ENCODE assay signal across 8 mouse cellular contexts in the genomic region with DNA sequence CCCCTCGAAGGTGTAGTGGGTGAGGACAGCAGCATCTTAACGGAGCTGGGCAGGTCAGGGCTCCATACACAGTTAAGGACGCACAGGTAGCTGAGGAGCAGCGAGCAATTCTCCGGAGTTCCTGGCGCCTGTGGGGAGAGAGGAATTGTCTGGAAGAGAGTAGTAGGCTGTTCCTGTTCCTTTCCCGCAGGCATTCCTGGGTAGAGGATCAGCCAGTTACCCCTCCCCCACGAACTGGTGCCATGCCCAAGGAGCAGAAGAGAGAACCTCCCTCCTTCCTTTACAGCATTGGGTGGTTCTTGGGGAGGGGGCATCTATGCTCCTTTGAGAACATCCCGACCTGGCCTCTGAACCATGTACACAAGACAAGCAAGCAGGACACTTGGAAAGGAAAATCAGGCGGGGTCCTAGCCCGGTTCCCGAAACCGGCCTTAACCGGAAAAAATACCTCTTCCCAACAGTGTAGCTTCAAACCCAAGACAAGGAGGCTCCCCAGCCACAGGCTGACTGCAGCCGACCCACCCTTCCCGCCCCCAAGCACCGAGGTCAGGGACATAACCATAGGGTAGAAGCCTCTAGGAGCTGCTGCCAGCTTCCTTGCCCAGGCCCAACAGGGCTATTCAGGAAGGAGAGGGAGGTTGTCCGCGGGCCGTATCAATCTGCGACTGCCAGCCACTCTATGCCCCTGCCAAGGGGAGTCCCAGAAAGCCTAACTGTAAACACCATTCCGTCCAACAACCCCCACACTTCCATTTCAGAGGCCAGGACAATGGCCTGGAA. TPM values are rescaled to one million over a fixed set of nuclear protein-coding genes. Genes with fewer than 3 reads are reported as not detected.
DNase-seq lines count a peak whose midpoint lies in the region; ATAC-seq and TF ChIP-seq lines count a peak whose summit lies in the region.

No protein-coding gene starts in this region.

- no peaks in the 10 kb centered on the region for H3K36me3 ChIP-seq in ES-Bruce4 (ENCODE audit: control insufficient read depth, insufficient read depth, low read length, poor library complexity, severe bottlenecking)
- no peaks in the 10 kb centered on the region for H3K36me3 ChIP-seq in liver, embryonic 14.5 days (replicated peaks; ENCODE audit: control insufficient read depth, insufficient read depth, low read depth)
- H3K36me3 ChIP-seq in small intestine, adult 2 months (ENCODE audit: control insufficient read depth, insufficient read depth, low read length), result no peaks in the 10 kb centered on the region

- TF ChIP-seq CTCF in ES-Bruce4 (IDR thresholded peaks at IDR 0.05; ENCODE audit: low read depth, low read length), result no peak
- TF ChIP-seq CTCF in brain, embryonic 14.5 days (IDR thresholded peaks at IDR 0.05; ENCODE audit: borderline replicate concordance, extremely low read depth, insufficient read depth, insufficient read length), result no peak
- no peak for TF ChIP-seq CTCF in liver, embryonic 14.5 days (IDR thresholded peaks at IDR 0.05; ENCODE audit: low read depth)
- TF ChIP-seq CTCF in small intestine, adult 2 months (IDR thresholded peaks at IDR 0.05; ENCODE audit: extremely low read depth, insufficient read length, insufficient replicate concordance, low read depth, low read length), result no peak

- H3K4me1 ChIP-seq in ES-Bruce4 (ENCODE audit: control insufficient read depth, insufficient read depth, low read length), result peaks cover 8% of the 10 kb centered on the region
- H3K4me1 ChIP-seq in liver, embryonic 14.5 days (replicated peaks; ENCODE audit: control insufficient read depth in 2 of 2, insufficient read depth in 2 of 2, low read length in 1 of 2), result peaks cover 0 to 18% of the 10 kb centered on the region in 2 experiments; a peak in 2 of 4 replicates
- H3K4me1 ChIP-seq in small intestine, adult 2 months (ENCODE audit: control insufficient read depth, insufficient read depth, insufficient read length, low read length), result peaks cover 15% of the 10 kb centered on the region

- H3K4me3 ChIP-seq in ES-Bruce4 (ENCODE audit: low read depth, low read length), result peak overlapping the region; percentile 54; the same call in 1 of the 2 replicates
- H3K4me3 ChIP-seq in liver, embryonic 14.5 days (ENCODE audit: insufficient read depth in 1 of 2, low read depth in 2 of 2, low read length in 2 of 2), result peak overlapping the region in 1 of 2 experiments; percentile 43; a peak in 1 of 4 replicates
- H3K4me3 ChIP-seq in small intestine, adult 2 months (ENCODE audit: low read depth, low read length), result peak overlapping the region; percentile 60

- H3K27me3 ChIP-seq in ES-Bruce4 (ENCODE audit: control insufficient read depth, insufficient read depth, low read length, poor library complexity, severe bottlenecking), result peaks cover 9% of the 10 kb centered on the region
- H3K27me3 ChIP-seq in liver, embryonic 14.5 days (ENCODE audit: control insufficient read depth, insufficient read depth, low read length), result peaks cover 83% of the 10 kb centered on the region
- H3K27me3 ChIP-seq in small intestine, adult 2 months (ENCODE audit: control insufficient read depth, insufficient read depth, low read length), result peaks cover 47% of the 10 kb centered on the region

- intact Hi-C loops in heart, postnatal 36 days (cut with DNase I), result no loop called here

- H3K27ac ChIP-seq in ES-Bruce4 (ENCODE audit: insufficient read depth, low read length), result no peak overlapping the region
- no peak overlapping the region for H3K27ac ChIP-seq in liver, embryonic 14.5 days
- H3K27ac ChIP-seq in small intestine, adult 2 months (ENCODE audit: insufficient read depth, low read depth, low read length), result peak overlapping the region; percentile 34; the same call in 1 of the 2 replicates

- H3K9ac ChIP-seq in ES-Bruce4 (ENCODE audit: low read depth, poor library complexity, severe bottlenecking), result no peak overlapping the region
- no peak overlapping the region for H3K9ac ChIP-seq in liver, embryonic 14.5 days (replicated peaks)

- TF ChIP-seq POLR2A in ES-Bruce4 (IDR thresholded peaks at IDR 0.05; ENCODE audit: insufficient read depth, low read length), result no peak
- TF ChIP-seq POLR2A in brain, embryonic 14.5 days (IDR thresholded peaks at IDR 0.05; ENCODE audit: borderline replicate concordance, extremely low read depth, insufficient read depth, insufficient read length, poor library complexity, severe bottlenecking), result no peak
- TF ChIP-seq POLR2A in small intestine, adult 2 months (IDR thresholded peaks at IDR 0.05; ENCODE audit: low read depth, low read length), result no peak

- 8% methylated on average over 22 of the region's 22 CpGs for WGBS in liver, embryonic 14.5 days (ENCODE audit: insufficient replicate concordance)
- 27% methylated on average over 22 of the region's 22 CpGs for WGBS in small intestine, adult 2 months

- peak; percentile 47 for DNase-seq in brain, embryonic 14.5 days (ENCODE audit: low read depth)
- DNase-seq in heart, postnatal 36 days, result peak; percentile 32 to 36
- no peak for DNase-seq in liver, embryonic 14.5 days (ENCODE audit: low read depth in 3 of 3, low spot score in 3 of 3)
- no peak for DNase-seq in left cerebral cortex, adult 9 months (ENCODE audit: low spot score in 2 of 2)
- no peak for DNase-seq in layer of hippocampus, postnatal 14 days (ENCODE audit: low spot score in 2 of 2)
- DNase-seq in cerebellum, adult 18-20 months, result no peak

- peak overlapping the region; percentile 61 for H3K4me2 ChIP-seq in liver, embryonic 14.5 days (ENCODE audit: low read depth)

- ATAC-seq in liver, embryonic 14.5 days (ENCODE audit: insufficient read depth), result no peak

- TF ChIP-seq EP300 in ES-Bruce4 (IDR thresholded peaks at IDR 0.05; ENCODE audit: insufficient read depth, low read depth, low read length), result no peak
- TF ChIP-seq EP300 in liver, embryonic 14.5 days (IDR thresholded peaks at IDR 0.05; ENCODE audit: low read depth), result no peak

- H3K9me3 ChIP-seq in ES-Bruce4 (replicated peaks; ENCODE audit: control insufficient read depth, insufficient read depth, low read length, poor library complexity, severe bottlenecking), result no peaks in the 10 kb centered on the region
- no peaks in the 10 kb centered on the region for H3K9me3 ChIP-seq in liver, embryonic 14.5 days (ENCODE audit: control insufficient read depth, low read length)

RNA-seq across cellular contexts. Expression of a gene that starts 1.6 kb away (rescaled TPM):
- 0.55 TPM in 1 of 2 replicates, not detected in the other for polyA plus RNA-seq in ES-Bruce4 (2011; ENCODE audit: insufficient read depth, insufficient read length, low read depth, missing spikeins)
- polyA plus RNA-seq in brain, embryonic 14.5 days (2012; rRNA removed), result 16.5 and 16.6 TPM in 2 replicates
- total RNA-seq in heart, postnatal 36 days (2021), result 1 to 10 TPM; 6.1 to 9.5 TPM
- 0.77 and 1.1 TPM in 2 replicates for polyA plus RNA-seq in liver, embryonic 14.5 days (2012; rRNA removed)
- polyA plus RNA-seq in liver, embryonic 14.5 days (2014; fragmentation: Nextera tagmentation; extraction: Ambion mirVana), result 0.40 and 0.55 TPM in 2 replicates
- 8.6 and 16.7 TPM in 2 replicates for polyA plus RNA-seq in small intestine, adult 2 months (2012; rRNA removed)
- 1 to 10 TPM; 3.6 to 4.1 TPM for total RNA-seq in layer of hippocampus, postnatal 14 days (2021)

RNA-seq across cellular contexts. Expression of a gene that starts 5.6 kb away (rescaled TPM):
- not detected in 2 replicates for polyA plus RNA-seq in ES-Bruce4 (2011; ENCODE audit: insufficient read depth, insufficient read length, low read depth, missing spikeins)
- 0.33 and 0.64 TPM in 2 replicates for polyA plus RNA-seq in brain, embryonic 14.5 days (2012; rRNA removed)
- not detected for total RNA-seq in heart, postnatal 36 days (2021)
- polyA plus RNA-seq in liver, embryonic 14.5 days (2012; rRNA removed), result not detected in 2 replicates
- not detected in 2 replicates for polyA plus RNA-seq in liver, embryonic 14.5 days (2014; fragmentation: Nextera tagmentation; extraction: Ambion mirVana)
- 0.35 TPM in 1 of 2 replicates, not detected in the other for polyA plus RNA-seq in small intestine, adult 2 months (2012; rRNA removed)
- total RNA-seq in layer of hippocampus, postnatal 14 days (2021), result not detected

RNA-seq across cellular contexts. Expression of a gene that starts 6.9 kb away (rescaled TPM):
- polyA plus RNA-seq in ES-Bruce4 (2011; ENCODE audit: insufficient read depth, insufficient read length, low read depth, missing spikeins), result 16.8 and 17.2 TPM in 2 replicates
- polyA plus RNA-seq in brain, embryonic 14.5 days (2012; rRNA removed), result 14.5 and 19.0 TPM in 2 replicates
- 1 to 10 TPM; 2.6 to 3.7 TPM for total RNA-seq in heart, postnatal 36 days (2021)
- polyA plus RNA-seq in liver, embryonic 14.5 days (2012; rRNA removed), result 5.6 and 6.4 TPM in 2 replicates
- polyA plus RNA-seq in liver, embryonic 14.5 days (2014; fragmentation: Nextera tagmentation; extraction: Ambion mirVana), result 7.1 TPM in 2 replicates
- polyA plus RNA-seq in small intestine, adult 2 months (2012; rRNA removed), result 6.4 and 7.2 TPM in 2 replicates
- total RNA-seq in layer of hippocampus, postnatal 14 days (2021), result 10 to 100 TPM; 10.6 to 11.8 TPM

RNA-seq across cellular contexts. Expression of a gene that starts 8.9 kb away (rescaled TPM):
- polyA plus RNA-seq in ES-Bruce4 (2011; ENCODE audit: insufficient read depth, insufficient read length, low read depth, missing spikeins), result not detected in 2 replicates
- polyA plus RNA-seq in brain, embryonic 14.5 days (2012; rRNA removed), result not detected in 2 replicates
- total RNA-seq in heart, postnatal 36 days (2021), result not detected
- not detected in 2 replicates for polyA plus RNA-seq in liver, embryonic 14.5 days (2012; rRNA removed)
- polyA plus RNA-seq in liver, embryonic 14.5 days (2014; fragmentation: Nextera tagmentation; extraction: Ambion mirVana), result not detected in 2 replicates
- polyA plus RNA-seq in small intestine, adult 2 months (2012; rRNA removed), result not detected in 2 replicates
- total RNA-seq in layer of hippocampus, postnatal 14 days (2021), result not detected

RNA-seq across cellular contexts. Expression of a gene that starts 14.1 kb away (rescaled TPM):
- polyA plus RNA-seq in ES-Bruce4 (2011; ENCODE audit: insufficient read depth, insufficient read length, low read depth, missing spikeins), result 10.4 and 10.8 TPM in 2 replicates
- polyA plus RNA-seq in brain, embryonic 14.5 days (2012; rRNA removed), result 0.30 and 0.34 TPM in 2 replicates
- 1 to 10 TPM; 4.7 to 5.5 TPM for total RNA-seq in heart, postnatal 36 days (2021)
- polyA plus RNA-seq in liver, embryonic 14.5 days (2012; rRNA removed), result 0.05 and 0.06 TPM in 2 replicates
- 0.35 TPM in 1 of 2 replicates, not detected in the other for polyA plus RNA-seq in liver, embryonic 14.5 days (2014; fragmentation: Nextera tagmentation; extraction: Ambion mirVana)
- 16.3 and 42.5 TPM in 2 replicates for polyA plus RNA-seq in small intestine, adult 2 months (2012; rRNA removed)
- total RNA-seq in layer of hippocampus, postnatal 14 days (2021), result under 1 TPM; 0.19 to 0.58 TPM

Comparison
In these comparisons a context has a peak if more than half of its experiments do, and no peak if none do; other contexts are left out.
1. DNase-seq: peak in brain, embryonic 14.5 days (single experiment) and heart, postnatal 36 days (2 of 2); none in liver, embryonic 14.5 days (0 of 3), left cerebral cortex, adult 9 months (0 of 2), layer of hippocampus, postnatal 14 days (0 of 2) and cerebellum, adult 18-20 months (0 of 2).